Mouse (Mus musculus): ENCODE data around the gene Gm9936.
"Not testable (repeated sequence)": the region's sequence is repeated elsewhere in the genome, so short reads cannot be mapped to it uniquely, and the experiment has no call there.

Gene Gm9936

GRCm38 (mm10) chr5:114858582-114858981, at the start of gene Gm9936:
Gene Gm9936 (minus strand): TSS chr5:114858682.
- CTCF ChIA-PET: interaction anchor here (0.5 kb wide), 1 partner anchor 80 kb away, joined by 9 read pairs; no protein-coding TSS in a partner anchor

- CTCF ChIA-PET: interaction anchor here (0.6 to 0.8 kb wide), 3 partner anchors 17 to 191 kb away, joined by 3 to 10 read pairs (median 7); no protein-coding TSS in a partner anchor
Observed at GRCm38 (mm10) chr5:114902413-114902812, 43.9 kb upstream of the Gm9936 start.

- CTCF ChIA-PET: interaction anchor here (0.6 kb wide), 1 partner anchor 166 kb away, joined by 5 read pairs; no protein-coding TSS in a partner anchor
Observed at GRCm38 (mm10) chr5:114898857-114899256, 40.4 kb upstream of the Gm9936 start.

- CTCF ChIA-PET: interaction anchor here (0.6 kb wide), 4 partner anchors 22 to 260 kb away, joined by 3 to 4 read pairs (median 3); no protein-coding TSS in a partner anchor
Observed at GRCm38 (mm10) chr5:114897374-114897793, 38.9 kb upstream of the Gm9936 start.

GRCm38 (mm10) chr5:114896688-114897373, 38.3 kb upstream of the Gm9936 start, which contains the start of gene Oasl2:
Gene Oasl2 (plus strand): TSS chr5:114896936.
- CTCF ChIA-PET: interaction anchor here (0.6 kb wide), 4 partner anchors 23 to 259 kb away, joined by 3 to 4 read pairs (median 3); no protein-coding TSS in a partner anchor

- CTCF ChIA-PET: no interaction called here
Observed at GRCm38 (mm10) chr5:114895542-114895941, 37.1 kb upstream of the Gm9936 start.

GRCm38 (mm10) chr5:114888995-114889394, 30.5 kb upstream of the Gm9936 start:
- CTCF ChIA-PET: no interaction called here

GRCm38 (mm10) chr5:114886801-114887200, 28.3 kb upstream of the Gm9936 start:
- CTCF ChIA-PET: no interaction called here

- CTCF ChIA-PET: no interaction called here
Observed at GRCm38 (mm10) chr5:114883022-114883421, 24.5 kb upstream of the Gm9936 start.

- CTCF ChIA-PET: not testable (repeated sequence)
Observed at GRCm38 (mm10) chr5:114882319-114882718, 23.8 kb upstream of the Gm9936 start.

- CTCF ChIA-PET: no interaction called here
Observed at GRCm38 (mm10) chr5:114879399-114879798, 20.9 kb upstream of the Gm9936 start.

- CTCF ChIA-PET: interaction anchor here (0.5 to 0.7 kb wide), 2 partner anchors 65 to 166 kb away, joined by 3 to 9 read pairs; no protein-coding TSS in a partner anchor
Observed at GRCm38 (mm10) chr5:114877487-114877886, 19.0 kb upstream of the Gm9936 start.

- CTCF ChIA-PET: no interaction called here
Observed at GRCm38 (mm10) chr5:114876331-114876730, 17.8 kb upstream of the Gm9936 start.

GRCm38 (mm10) chr5:114875858-114876257, 17.4 kb upstream of the Gm9936 start:
- CTCF ChIA-PET: no interaction called here

GRCm38 (mm10) chr5:114865279-114865678, 6.8 kb upstream of the Gm9936 start:
- CTCF ChIA-PET: no interaction called here

GRCm38 (mm10) chr5:114864813-114865212, 6.3 kb upstream of the Gm9936 start:
- CTCF ChIA-PET: no interaction called here

GRCm38 (mm10) chr5:114861730-114862129, 3.2 kb upstream of the Gm9936 start:
- CTCF ChIA-PET: no interaction called here

GRCm38 (mm10) chr5:114859253-114859652, 771 bp upstream of the Gm9936 start:
- CTCF ChIA-PET: interaction anchor here (0.6 kb wide), 1 partner anchor 84 kb away, joined by 3 read pairs; no protein-coding TSS in a partner anchor

- CTCF ChIA-PET: not testable (repeated sequence)
Observed at GRCm38 (mm10) chr5:114853364-114853763, 5.1 kb downstream of the Gm9936 start, which contains the start of gene 4930519G04Rik. Gene 4930519G04Rik (plus strand): TSS chr5:114853664.

GRCm38 (mm10) chr5:114851565-114852236, 6.8 kb downstream of the Gm9936 start:
- CTCF ChIA-PET: no interaction called here

- CTCF ChIA-PET: not testable (repeated sequence)
Observed at GRCm38 (mm10) chr5:114844371-114844770, 14.1 kb downstream of the Gm9936 start.

- CTCF ChIA-PET: no interaction called here
Observed at GRCm38 (mm10) chr5:114842674-114843073, 15.8 kb downstream of the Gm9936 start.

- CTCF ChIA-PET: not testable (repeated sequence)
Observed at GRCm38 (mm10) chr5:114842155-114842554, 16.3 kb downstream of the Gm9936 start.

All from spleen, embryonic (tissue).